In the genomic region with DNA sequence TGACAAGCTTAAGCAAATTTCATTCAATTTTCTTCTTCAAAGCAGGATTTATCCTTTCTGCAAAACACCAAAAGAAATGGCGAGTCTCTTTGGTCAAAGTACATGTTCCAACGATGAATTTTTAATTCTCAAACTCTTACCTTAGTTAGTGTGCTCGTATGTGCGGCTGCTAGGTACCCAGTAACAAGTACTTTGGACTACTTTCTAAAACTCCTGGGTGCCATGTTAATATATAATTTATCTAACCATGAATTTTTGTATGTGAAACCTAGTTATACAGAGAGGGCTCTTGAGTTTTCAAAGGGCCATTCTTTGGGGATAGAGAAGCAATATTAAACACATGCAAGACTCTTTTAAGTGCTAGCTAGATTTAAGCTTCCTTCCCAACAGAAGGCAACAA, we compare ENCODE assay signal across 26 mouse cellular contexts. TPM values are rescaled to one million over a fixed set of nuclear protein-coding genes. Genes with fewer than 3 reads are reported as not detected.
DNase-seq lines count a peak whose midpoint lies in the region; ATAC-seq lines count a peak whose summit lies in the region.
"Had no signal": no experiment of that assay in that cellular context is flagged by ENCODE, and none has a peak within 500 bp of the region (broad histone marks: within the 10 kb centered on the region; RNA-seq: fewer than 3 reads in every experiment).

No protein-coding gene starts in this region.

- no peak overlapping the region for H3K27ac ChIP-seq in embryonic facial prominence, embryonic 14.5 days (replicated peaks; ENCODE audit: low read depth, low read length)
- no peak overlapping the region for H3K27ac ChIP-seq in embryonic facial prominence, embryonic 10.5 days (replicated peaks)
- no peak overlapping the region for H3K27ac ChIP-seq in heart, embryonic 14.5 days (replicated peaks in 1 of 2; ENCODE audit: control insufficient read depth in 1 of 2, insufficient read depth in 1 of 2, low read depth in 2 of 2, low read length in 2 of 2)
- H3K27ac ChIP-seq in kidney, embryonic 15.5 days: no peak overlapping the region
- H3K27ac ChIP-seq in midbrain, embryonic 11.5 days (ENCODE audit: low read depth, low read length): no peak overlapping the region
- no peak overlapping the region for H3K27ac ChIP-seq in midbrain, embryonic 16.5 days (ENCODE audit: low read length)
- H3K27ac ChIP-seq: embryonic facial prominence, embryonic 15.5 days; heart, adult 2 months; heart, embryonic 10.5 days; heart, embryonic 15.5 days; hindbrain, embryonic 12.5 days; hindbrain, embryonic 15.5 days had no signal

- peak overlapping the region; percentile 12; the same call in 1 of the 2 replicates for H3K4me2 ChIP-seq in embryonic facial prominence, embryonic 14.5 days (ENCODE audit: low read depth, low read length)
- 0 out of 2 replicates have a peak overlapping the region, but pooled peaks have one; percentile 7 for H3K4me2 ChIP-seq in heart, embryonic 14.5 days (ENCODE audit: low read length)
- peak overlapping the region; percentile 18; the same call in 1 of the 2 replicates for H3K4me2 ChIP-seq in kidney, embryonic 15.5 days
- H3K4me2 ChIP-seq in midbrain, embryonic 11.5 days: no peak overlapping the region
- no peak overlapping the region for H3K4me2 ChIP-seq in midbrain, embryonic 16.5 days (ENCODE audit: low read length)
- H3K4me2 ChIP-seq: embryonic facial prominence, embryonic 15.5 days; heart, embryonic 15.5 days; hindbrain, embryonic 12.5 days; hindbrain, embryonic 15.5 days had no signal

- 96% methylated on average over 4 of the region's 4 CpGs for WGBS in embryonic facial prominence, embryonic 14.5 days
- WGBS in embryonic facial prominence, embryonic 10.5 days: 93% methylated on average over 4 of the region's 4 CpGs
- 96% methylated on average over 4 of the region's 4 CpGs for WGBS in heart, embryonic 14.5 days
- WGBS in kidney, embryonic 15.5 days: 94% methylated on average over 4 of the region's 4 CpGs
- 94% methylated on average over 4 of the region's 4 CpGs for WGBS in midbrain, embryonic 11.5 days
- WGBS in midbrain, embryonic 16.5 days: 90% methylated on average over 4 of the region's 4 CpGs

- ATAC-seq in embryonic facial prominence, embryonic 14.5 days (ENCODE audit: low read depth): no peak
- ATAC-seq in heart, embryonic 14.5 days (ENCODE audit: insufficient number of reproducible peaks, insufficient read depth, low FRiP score, low read depth): no peak
- no peak for ATAC-seq in kidney, embryonic 15.5 days (replicated peaks; ENCODE audit: low FRiP score)
- no peak for ATAC-seq in midbrain, embryonic 11.5 days (ENCODE audit: low FRiP score)
- no peak for ATAC-seq in midbrain, embryonic 16.5 days
- ATAC-seq: activated CD4-positive, CD25-positive, alpha-beta regulatory T cell, adult 4 months; forebrain, embryonic 14.5 days; forebrain, postnatal 0 days had no signal

- H3K4me3 ChIP-seq in embryonic facial prominence, embryonic 14.5 days (ENCODE audit: low read depth, low read length): no peak overlapping the region
- no peak overlapping the region for H3K4me3 ChIP-seq in embryonic facial prominence, embryonic 10.5 days
- no peak overlapping the region for H3K4me3 ChIP-seq in heart, embryonic 14.5 days (ENCODE audit: control insufficient read depth in 1 of 2, insufficient read depth in 1 of 2, low read depth in 1 of 2, low read length in 2 of 2)
- no peak overlapping the region for H3K4me3 ChIP-seq in kidney, embryonic 15.5 days (replicated peaks)
- H3K4me3 ChIP-seq in midbrain, embryonic 11.5 days (ENCODE audit: low read depth, low read length): no peak overlapping the region
- H3K4me3 ChIP-seq in midbrain, embryonic 16.5 days (ENCODE audit: low read depth, low read length): no peak overlapping the region
- H3K4me3 ChIP-seq: embryonic facial prominence, embryonic 15.5 days; heart, adult 2 months; heart, embryonic 10.5 days; heart, embryonic 15.5 days; hindbrain, embryonic 12.5 days; hindbrain, embryonic 15.5 days had no signal

- no peaks in the 10 kb centered on the region for H3K27me3 ChIP-seq in embryonic facial prominence, embryonic 14.5 days (replicated peaks; ENCODE audit: control insufficient read depth, insufficient read depth, low read length)
- H3K27me3 ChIP-seq in embryonic facial prominence, embryonic 10.5 days (replicated peaks; ENCODE audit: low read depth, poor library complexity, severe bottlenecking): no peaks in the 10 kb centered on the region
- H3K27me3 ChIP-seq in heart, embryonic 14.5 days (ENCODE audit: control insufficient read depth, insufficient read depth, low read length): no peaks in the 10 kb centered on the region
- no peaks in the 10 kb centered on the region for H3K27me3 ChIP-seq in kidney, embryonic 15.5 days
- no peaks in the 10 kb centered on the region for H3K27me3 ChIP-seq in midbrain, embryonic 11.5 days (ENCODE audit: control insufficient read depth, insufficient read depth, low read length)
- H3K27me3 ChIP-seq in midbrain, embryonic 16.5 days (ENCODE audit: control insufficient read depth, insufficient read depth, low read depth, low read length): no peaks in the 10 kb centered on the region
- H3K27me3 ChIP-seq: embryonic facial prominence, embryonic 15.5 days; heart, embryonic 15.5 days; hindbrain, embryonic 12.5 days; hindbrain, embryonic 15.5 days had no signal

- peaks cover 6% of the 10 kb centered on the region; the same call in 1 of the 2 replicates for H3K4me1 ChIP-seq in embryonic facial prominence, embryonic 14.5 days (ENCODE audit: control insufficient read depth, insufficient read depth, low read length)
- peaks cover 15% of the 10 kb centered on the region for H3K4me1 ChIP-seq in embryonic facial prominence, embryonic 10.5 days
- peaks cover 10 to 17% of the 10 kb centered on the region in 2 experiments; a peak in 3 of 4 replicates for H3K4me1 ChIP-seq in heart, embryonic 14.5 days (ENCODE audit: control insufficient read depth in 2 of 2, insufficient read depth in 2 of 2, low read length in 2 of 2)
- peaks cover 23% of the 10 kb centered on the region for H3K4me1 ChIP-seq in kidney, embryonic 15.5 days
- peaks cover 6% of the 10 kb centered on the region for H3K4me1 ChIP-seq in midbrain, embryonic 11.5 days (ENCODE audit: control insufficient read depth, insufficient read depth, low read length)
- H3K4me1 ChIP-seq in midbrain, embryonic 16.5 days (ENCODE audit: control insufficient read depth, insufficient read depth, low read length): peaks cover 4% of the 10 kb centered on the region

- H3K9ac ChIP-seq in embryonic facial prominence, embryonic 14.5 days (ENCODE audit: low read depth, low read length): no peak overlapping the region
- H3K9ac ChIP-seq in heart, embryonic 14.5 days (ENCODE audit: low read length): no peak overlapping the region
- no peak overlapping the region for H3K9ac ChIP-seq in kidney, embryonic 15.5 days
- H3K9ac ChIP-seq in midbrain, embryonic 11.5 days (ENCODE audit: low read length): no peak overlapping the region
- H3K9ac ChIP-seq in midbrain, embryonic 16.5 days (ENCODE audit: low read depth, low read length): no peak overlapping the region
- H3K9ac ChIP-seq: embryonic facial prominence, embryonic 15.5 days; forebrain, postnatal 0 days; heart, embryonic 15.5 days; hindbrain, embryonic 12.5 days; hindbrain, embryonic 15.5 days had no signal

- H3K9me3 ChIP-seq in embryonic facial prominence, embryonic 14.5 days (ENCODE audit: control insufficient read depth, low read length): no peaks in the 10 kb centered on the region
- H3K9me3 ChIP-seq in embryonic facial prominence, embryonic 10.5 days: no peaks in the 10 kb centered on the region
- no peaks in the 10 kb centered on the region for H3K9me3 ChIP-seq in heart, embryonic 14.5 days (ENCODE audit: control insufficient read depth, low read length)
- H3K9me3 ChIP-seq in kidney, embryonic 15.5 days (replicated peaks): no peaks in the 10 kb centered on the region
- H3K9me3 ChIP-seq in midbrain, embryonic 11.5 days (ENCODE audit: control insufficient read depth, low read length): no peaks in the 10 kb centered on the region
- no peaks in the 10 kb centered on the region for H3K9me3 ChIP-seq in midbrain, embryonic 16.5 days (replicated peaks; ENCODE audit: control insufficient read depth, low read length, poor library complexity, severe bottlenecking)
- H3K9me3 ChIP-seq: embryonic facial prominence, embryonic 15.5 days; heart, embryonic 10.5 days; heart, embryonic 15.5 days; hindbrain, embryonic 12.5 days; hindbrain, embryonic 15.5 days had no signal

- no peak for DNase-seq in embryonic facial prominence, embryonic 14.5 days (ENCODE audit: low spot score)
- no peak for DNase-seq in embryonic facial prominence, embryonic 10.5 days (ENCODE audit: low spot score)
- DNase-seq in heart, postnatal 4 days: no peak
- DNase-seq in kidney, postnatal 25 days: no peak
- DNase-seq in midbrain, embryonic 11.5 days (ENCODE audit: low spot score, missing footprints): peak; percentile 41
- DNase-seq: adrenal gland, adult 8-10 months; adrenal gland, postnatal 25 days; cerebellum, adult 11-12 months; cerebellum, adult 8-10 months; cerebellum, postnatal 10 days; cerebellum, postnatal 36 days; embryo, embryonic 11 days; forebrain, postnatal 0 days; gastrocnemius, postnatal 25 days; heart, adult 2 months; heart, postnatal 14 days had no signal

- H3K36me3 ChIP-seq in embryonic facial prominence, embryonic 14.5 days (ENCODE audit: control insufficient read depth, insufficient read depth, low read length): peaks cover 62% of the 10 kb centered on the region
- peaks cover 69% of the 10 kb centered on the region for H3K36me3 ChIP-seq in embryonic facial prominence, embryonic 10.5 days (replicated peaks)
- peaks cover 69% of the 10 kb centered on the region for H3K36me3 ChIP-seq in heart, embryonic 14.5 days (ENCODE audit: control insufficient read depth, insufficient read depth, low read length)
- H3K36me3 ChIP-seq in kidney, embryonic 15.5 days: peaks cover 61% of the 10 kb centered on the region
- peaks cover 17% of the 10 kb centered on the region; the same call in 1 of the 2 replicates for H3K36me3 ChIP-seq in midbrain, embryonic 11.5 days (ENCODE audit: control insufficient read depth, insufficient read depth, low read length)
- H3K36me3 ChIP-seq in midbrain, embryonic 16.5 days (ENCODE audit: control insufficient read depth, insufficient read depth, low read length): no peaks in the 10 kb centered on the region

RNA-seq across cellular contexts. Expression of gene Adamts1, which starts 5.8 kb away (rescaled TPM):
- 39.3 and 44.7 TPM in 2 replicates for polyA plus RNA-seq in embryonic facial prominence, embryonic 14.5 days (2014; fragmentation: Nextera tagmentation; extraction: Ambion mirVana)
- 21.2 and 23.9 TPM in 2 replicates for polyA plus RNA-seq in embryonic facial prominence, embryonic 10.5 days (2016; fragmentation: Nextera tagmentation; extraction: Ambion mirVana)
- 44.9 and 46.1 TPM in 2 replicates for polyA plus RNA-seq in heart, embryonic 14.5 days (2014; fragmentation: Nextera tagmentation; extraction: Ambion mirVana)
- total RNA-seq in heart, postnatal 4 days (2021): 10 to 100 TPM; 63.7 to 68.9 TPM
- polyA plus RNA-seq in kidney, embryonic 15.5 days (2015; fragmentation: Nextera tagmentation; extraction: Ambion mirVana): 88.9 and 95.8 TPM in 2 replicates
- 9.4 and 9.7 TPM in 2 replicates for polyA plus RNA-seq in midbrain, embryonic 11.5 days (2014; fragmentation: Nextera tagmentation; extraction: Ambion mirVana)
- polyA plus RNA-seq in midbrain, embryonic 16.5 days (2015; fragmentation: Nextera tagmentation; extraction: Ambion mirVana): 6.1 and 7.5 TPM in 2 replicates
- polyA plus RNA-seq: activated CD4-positive, CD25-positive, alpha-beta regulatory T cell, adult 4 months had no signal

Comparison
In these comparisons a context has a peak if more than half of its experiments do, and no peak if none do; other contexts are left out.
1. H3K4me2 ChIP-seq: peak in embryonic facial prominence, embryonic 14.5 days (single experiment), heart, embryonic 14.5 days (single experiment) and kidney, embryonic 15.5 days (single experiment); none in midbrain, embryonic 11.5 days (single experiment) and midbrain, embryonic 16.5 days (single experiment).